Mouse (Mus musculus) heart, postnatal 36 days (tissue): ENCODE measurements around the gene Cdk6. TPM values are rescaled to one million over a fixed set of nuclear protein-coding genes. Genes with fewer than 3 reads are reported as not detected.
"Not testable (repeated sequence)": the region's sequence is repeated elsewhere in the genome, so short reads cannot be mapped to it uniquely, and the experiment has no call there.

ENCODE experiments used
- DNase-seq, 2 experiments: peaks; one replicate each; pipeline ENCODE4 v3.0.0; 2021 to 2022
- intact Hi-C: fragments of 180-260 bp; cut with DNase I; formaldehyde crosslinking; loops from one replicate; pipeline ENCODE4 v1.15.1; 2025
- total RNA-seq, 2 experiments: library from RNA; stranded (reverse); gene quantifications; 2 replicates each; pipeline ENCODE4 v1.2.3; 2021

The Cdk6 gene
- total RNA-seq, 2 experiments from 2014 or later, result 10.6 to 14.0 TPM

DNA sequence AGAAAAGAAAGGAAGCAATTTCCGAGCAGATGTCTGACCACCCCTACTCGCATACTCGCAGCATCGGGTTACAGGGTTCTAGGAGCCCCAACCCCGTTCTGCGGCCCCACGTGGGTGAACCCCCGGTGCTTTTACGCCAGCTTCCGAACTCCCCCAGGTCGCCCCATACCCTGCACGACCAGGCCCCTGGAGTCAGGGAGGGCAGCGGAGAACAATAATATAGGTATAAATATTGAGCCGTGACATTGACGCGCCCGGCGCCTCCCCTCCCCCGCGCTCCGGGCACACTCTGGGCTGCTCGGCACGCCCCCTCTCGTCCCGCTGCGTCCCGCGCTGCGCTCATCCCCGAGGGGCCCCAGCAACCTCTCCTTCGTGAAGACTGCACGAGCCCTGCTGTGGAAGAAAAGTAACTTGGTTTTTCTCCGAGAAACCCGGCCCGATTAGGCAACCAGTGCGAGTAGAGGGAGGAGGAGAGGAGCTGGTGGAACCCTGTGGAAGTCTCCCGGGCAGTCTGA lies 2.3 kb downstream of the Cdk6 start:
- DNase-seq, result peak; percentile 66 to 83
- intact Hi-C loops, result loop anchor here (1.0 to 5.0 kb wide), 4 partner anchors 79 to 193 kb away; no protein-coding TSS in a partner anchor

DNA sequence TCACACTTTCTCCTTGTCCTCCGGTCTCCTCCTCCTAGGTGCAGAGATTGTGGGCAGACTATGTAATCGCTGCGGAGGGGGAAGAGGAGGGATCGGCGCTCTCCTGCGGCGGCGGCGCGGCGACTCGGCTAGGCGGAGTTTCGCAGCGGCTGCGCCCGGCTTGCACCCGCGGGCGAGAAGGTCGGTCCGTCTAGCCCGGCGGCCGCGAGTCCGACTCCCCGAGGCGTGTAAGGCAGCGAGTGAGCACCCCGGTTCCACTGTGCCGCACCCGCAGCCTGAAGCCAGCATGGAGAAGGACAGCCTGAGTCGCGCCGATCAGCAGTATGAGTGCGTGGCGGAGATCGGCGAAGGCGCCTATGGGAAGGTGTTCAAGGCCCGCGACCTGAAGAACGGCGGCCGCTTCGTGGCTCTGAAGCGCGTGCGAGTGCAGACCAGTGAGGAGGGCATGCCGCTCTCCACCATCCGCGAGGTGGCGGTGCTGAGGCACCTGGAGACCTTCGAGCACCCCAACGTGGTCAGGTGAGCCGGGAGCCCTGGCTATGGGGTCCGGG lies 2.9 kb downstream of the Cdk6 start:
- DNase-seq, result peak; percentile 89
- intact Hi-C loops, result loop anchor here (5.0 kb wide), 2 partner anchors 78 to 122 kb away; no protein-coding TSS in a partner anchor

GRCm38 (mm10) chr5:3345540-3345939 lies 4.3 kb downstream of the Cdk6 start:
- DNase-seq, intact Hi-C loops: not testable (repeated sequence)

GRCm38 (mm10) chr5:3349393-3349792 lies 8.1 kb downstream of the Cdk6 start:
- DNase-seq, intact Hi-C loops: not testable (repeated sequence)

DNA sequence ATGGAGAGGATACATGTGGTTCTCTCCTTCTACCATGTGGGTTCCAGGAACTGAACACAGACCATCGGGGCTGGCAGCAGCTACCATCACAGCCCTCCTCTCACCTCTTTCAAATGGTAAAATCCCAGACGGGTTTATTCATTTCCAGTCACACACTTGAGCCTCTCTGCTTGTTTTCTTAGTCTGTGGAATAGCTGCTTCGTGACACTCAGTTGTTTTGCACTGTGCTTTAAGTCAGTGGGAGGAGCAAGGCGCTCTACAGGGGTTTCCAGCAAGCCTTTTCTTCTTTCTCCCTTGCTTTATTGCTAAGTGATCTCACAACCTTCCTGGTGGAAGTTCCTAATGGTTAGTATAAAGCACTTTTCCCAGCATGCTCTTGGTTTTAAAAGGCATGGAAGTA lies 10.6 kb downstream of the Cdk6 start:
- DNase-seq, intact Hi-C loops: not testable (repeated sequence)

DNA sequence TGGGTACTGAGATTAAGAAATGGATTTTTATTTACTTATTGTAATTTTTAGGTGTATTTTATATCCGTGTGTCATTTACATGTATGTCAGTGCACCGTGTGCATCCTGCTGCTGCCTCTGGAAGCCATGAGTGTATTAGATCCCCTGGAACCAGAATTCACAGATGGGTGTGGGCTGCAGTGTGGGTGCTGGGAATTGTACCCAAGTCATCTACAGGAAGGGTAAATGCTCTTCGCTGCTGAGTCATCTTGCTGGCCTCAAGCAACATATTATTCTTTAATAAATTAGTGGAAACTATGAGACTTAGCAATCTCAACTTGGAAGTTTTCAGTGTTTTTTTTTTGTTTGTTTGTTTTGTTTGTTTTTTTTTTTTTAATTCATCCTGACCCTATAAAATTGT lies 11.0 kb downstream of the Cdk6 start:
- no peak for DNase-seq
- intact Hi-C loops, result no loop called here

DNA sequence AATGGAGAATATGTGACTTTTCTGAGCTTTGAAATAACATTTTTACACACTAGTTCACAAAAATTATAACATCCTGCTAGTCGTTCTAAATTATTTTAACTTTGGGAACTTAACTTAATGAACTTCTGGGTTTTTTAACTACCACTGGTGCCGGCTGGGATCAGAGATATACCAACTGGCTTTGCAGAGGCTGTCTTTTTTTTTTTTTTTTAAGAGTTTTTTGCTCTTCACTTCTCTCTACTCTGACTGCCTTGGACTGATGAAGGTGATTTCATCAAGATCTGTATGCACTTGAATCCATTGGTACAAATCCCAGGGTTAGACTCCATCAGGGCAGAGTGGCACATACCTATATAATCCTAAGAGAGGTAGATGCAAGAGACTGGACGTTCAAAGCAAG lies 11.5 kb downstream of the Cdk6 start:
- no peak for DNase-seq
- intact Hi-C loops, result no loop called here

DNA sequence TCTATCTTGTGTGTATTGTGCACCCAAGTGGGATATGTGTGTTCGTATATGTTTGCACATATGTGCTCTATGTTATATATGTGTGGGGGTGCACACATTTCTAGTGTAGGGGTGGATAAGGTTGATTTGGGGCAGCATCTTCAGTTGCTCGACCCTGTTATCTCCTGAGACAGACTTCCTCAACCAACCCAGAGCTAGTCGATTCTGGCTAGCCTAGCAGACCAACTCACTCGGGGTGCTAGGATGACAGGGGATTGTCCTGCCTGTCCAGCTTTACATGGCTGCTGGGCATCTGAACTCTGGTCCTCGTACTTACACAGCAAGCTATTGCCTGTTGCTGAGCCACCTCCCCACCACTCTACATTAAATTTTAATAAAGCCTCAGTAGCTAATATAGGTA lies 13.0 kb downstream of the Cdk6 start:
- intact Hi-C loops, result no loop called here
- no peak for DNase-seq

GRCm38 (mm10) chr5:3355032-3355536 lies 13.8 kb downstream of the Cdk6 start:
- intact Hi-C loops, result no loop called here
- DNase-seq, result no peak

- DNase-seq, result peak; percentile 35 to 61
- intact Hi-C loops, result no loop called here
Observed at GRCm38 (mm10) chr5:3355560-3356260, 14.4 kb downstream of the Cdk6 start.

GRCm38 (mm10) chr5:3356261-3356778 lies 15.0 kb downstream of the Cdk6 start:
- intact Hi-C loops, result no loop called here
- peak in 1 of 2 experiments; percentile 40 for DNase-seq

DNA sequence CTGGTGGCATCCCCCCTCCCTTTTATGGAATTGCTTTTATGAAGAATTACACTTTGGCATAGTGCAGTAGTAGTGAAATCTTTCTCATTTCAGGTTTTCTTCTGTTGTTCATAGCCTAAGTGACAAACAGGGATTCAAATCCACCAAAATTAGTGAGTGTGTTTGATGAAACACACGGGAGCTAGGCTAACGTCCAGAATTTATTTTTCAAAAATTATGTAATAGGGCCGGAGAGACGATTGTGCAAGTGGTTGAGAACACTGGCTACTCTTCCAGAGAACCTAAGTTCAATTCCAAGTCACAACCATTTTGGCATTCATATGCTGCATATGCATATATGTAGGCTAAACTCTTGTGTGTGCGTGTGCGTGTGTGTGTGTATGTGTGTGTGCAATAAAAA lies 16.2 kb downstream of the Cdk6 start:
- no peak for DNase-seq
- intact Hi-C loops, result no loop called here

DNA sequence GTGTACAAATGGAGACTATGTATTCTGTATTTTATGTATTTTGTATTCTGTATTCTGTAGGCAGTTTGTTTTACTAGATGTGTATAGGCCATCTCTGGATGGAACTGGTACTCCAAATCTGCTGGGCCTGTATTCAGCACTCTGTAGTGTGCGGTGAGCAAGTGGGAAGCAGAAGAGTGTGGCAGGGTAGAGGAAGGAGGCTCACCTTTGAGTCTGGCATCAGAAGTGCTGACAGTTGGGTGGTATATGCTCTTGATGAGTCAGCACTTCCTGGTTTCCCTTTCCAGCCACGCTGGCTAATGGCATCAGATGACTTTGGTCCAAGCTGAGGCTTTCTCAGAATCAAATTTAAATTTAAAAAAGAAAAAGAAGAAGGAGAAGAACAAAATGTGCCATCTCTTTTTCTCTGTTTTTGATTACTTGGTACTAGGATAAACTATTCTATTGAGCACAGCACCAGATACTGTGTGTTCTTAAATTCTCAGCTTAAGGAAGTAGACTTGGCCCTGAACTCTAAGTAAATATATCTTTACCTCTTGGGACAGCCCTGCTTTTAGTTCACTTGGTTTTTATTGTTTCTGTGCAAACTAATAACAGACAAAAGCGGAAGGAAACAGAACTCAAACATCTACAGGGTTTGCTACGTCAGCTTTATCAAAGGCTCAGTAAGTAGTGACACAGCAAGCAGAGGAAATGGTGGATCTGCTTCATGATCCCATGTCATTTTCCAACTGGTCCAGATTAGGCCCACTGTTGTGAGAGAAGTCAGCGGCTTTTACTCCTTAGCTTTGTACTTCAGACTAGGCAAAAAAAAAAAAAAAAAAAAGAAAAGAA lies 17.6 kb downstream of the Cdk6 start:
- DNase-seq, result no peak
- intact Hi-C loops, result no loop called here

GRCm38 (mm10) chr5:3359914-3360313 lies 18.6 kb downstream of the Cdk6 start:
- intact Hi-C loops, result no loop called here

GRCm38 (mm10) chr5:3361252-3361651 lies 20.0 kb downstream of the Cdk6 start:
- intact Hi-C loops, result no loop called here
- DNase-seq, result no peak

More at GRCm38 (mm10) chr5:3359914-3360313, 18.6 kb downstream of the Cdk6 start:
- DNase-seq, result no peak

DNA sequence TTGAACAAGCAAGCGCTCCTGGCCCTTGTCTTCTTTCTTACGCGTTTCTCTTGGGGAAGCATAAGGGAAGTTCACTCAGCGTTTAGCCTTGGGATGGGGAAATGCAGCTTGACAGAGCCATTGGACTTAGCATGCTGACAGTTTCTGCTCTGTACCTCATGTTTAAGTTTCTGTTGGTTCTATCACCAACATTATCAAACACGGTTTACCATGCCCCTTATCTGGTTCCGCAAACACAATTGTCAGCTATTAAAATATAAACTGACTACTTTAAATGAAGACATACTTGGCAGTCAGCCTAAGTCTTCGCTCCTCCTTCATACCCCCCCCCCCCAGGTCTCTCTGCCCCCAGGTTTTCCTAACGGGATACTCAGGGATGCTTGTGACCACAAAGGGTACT lies 20.8 kb downstream of the Cdk6 start:
- DNase-seq, result no peak
- intact Hi-C loops, result no loop called here

GRCm38 (mm10) chr5:3363036-3363983 lies 22.0 kb downstream of the Cdk6 start:
- DNase-seq, result no peak
- intact Hi-C loops, result no loop called here

- no peak for DNase-seq
- intact Hi-C loops, result no loop called here
Observed at GRCm38 (mm10) chr5:3367045-3367444, 25.8 kb downstream of the Cdk6 start.

- intact Hi-C loops, result no loop called here
Observed at GRCm38 (mm10) chr5:3369317-3369716, 28.0 kb downstream of the Cdk6 start.

DNA sequence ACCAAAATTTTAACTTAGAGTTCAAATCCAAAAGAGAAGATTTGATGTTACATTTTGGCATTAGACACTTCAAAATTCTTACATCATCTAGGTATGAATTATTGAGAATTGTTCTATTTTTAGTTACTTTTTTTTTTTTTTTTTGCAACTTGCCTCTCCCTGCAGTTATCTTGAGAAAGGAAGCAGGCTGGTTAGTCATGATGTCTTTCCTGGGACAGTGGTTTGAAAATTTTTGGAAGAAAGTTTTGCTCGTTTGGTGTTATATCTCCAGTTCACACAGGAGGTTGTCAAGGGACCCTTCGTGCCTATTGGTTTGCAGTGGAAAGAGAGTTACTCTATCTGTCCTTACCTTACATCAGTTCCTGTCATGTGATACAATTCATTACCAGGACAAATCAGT lies 29.9 kb downstream of the Cdk6 start:
- no peak for DNase-seq
- intact Hi-C loops, result no loop called here

More at GRCm38 (mm10) chr5:3369317-3369716, 28.0 kb downstream of the Cdk6 start:
- DNase-seq, result no peak
